Mouse (Mus musculus) hindbrain, embryonic 16.5 days (tissue): ENCODE measurements around the gene Rgs14. TPM values are rescaled to one million over a fixed set of nuclear protein-coding genes. Genes with fewer than 3 reads are reported as not detected.

Source experiments
- ATAC-seq: fragments of 200-750 bp; cut with Nextera tagmentation; 2 replicates; pipeline ENCODE4 v1.8.0; 2017; ENCODE audit warnings: moderate TSS enrichment, moderate library complexity
- H3K27ac ChIP-seq: fragments of 300-500 bp; sonication (generic); 2 replicates; pipeline ENCODE4 v1.5.1; 2014; ENCODE audit warnings: low read depth, mild to moderate bottlenecking, control low read depth, low read length, moderate library complexity
- H3K27me3 ChIP-seq: fragments of 300-500 bp; sonication (generic); replicated peaks from 2 replicates; pipeline ENCODE4 v1.6.1; 2014; ENCODE audit warnings: low read length; ENCODE audit not compliant: control insufficient read depth, insufficient read depth
- H3K36me3 ChIP-seq: fragments of 300-500 bp; sonication (generic); 2 replicates; pipeline ENCODE4 v1.6.1; 2014; ENCODE audit warnings: mild to moderate bottlenecking, low read length, moderate library complexity, mixed read lengths; ENCODE audit not compliant: control insufficient read depth, insufficient read depth
- H3K4me1 ChIP-seq: fragments of 300-500 bp; sonication (generic); 2 replicates; pipeline ENCODE4 v1.6.1; 2014; ENCODE audit warnings: low read depth, low read length; ENCODE audit not compliant: control insufficient read depth, insufficient read depth
- H3K4me2 ChIP-seq: fragments of 300-500 bp; sonication (generic); 2 replicates; pipeline ENCODE4 v1.6.1; 2014; ENCODE audit warnings: mild to moderate bottlenecking, low read length, control low read depth, moderate library complexity
- H3K4me3 ChIP-seq: fragments of 300-500 bp; sonication (generic); 2 replicates; pipeline ENCODE4 v1.5.1; 2014; ENCODE audit warnings: mild to moderate bottlenecking, low read length, control low read depth, moderate library complexity
- H3K9ac ChIP-seq: fragments of 300-500 bp; sonication (generic); 2 replicates; pipeline ENCODE4 v1.6.1; 2014; ENCODE audit warnings: low read depth, mild to moderate bottlenecking, control low read depth, low read length, moderate library complexity
- H3K9me3 ChIP-seq: fragments of 300-500 bp; sonication (generic); 2 replicates; pipeline ENCODE4 v1.6.1; 2014; ENCODE audit warnings: mild to moderate bottlenecking, low read length, moderate library complexity; ENCODE audit not compliant: control insufficient read depth
- WGBS: fragments of 180-500 bp; shearing (Covaris S2); extraction: QIAGEN DNeasy Blood & Tissue Kit; methylation state at CpG from one replicate; pipeline ENCODE4 v1.1.7; 2014; 5-methylcytosine and 5-hydroxymethylcytosine counted together
- polyA plus RNA-seq: library from polyadenylated mRNA; unstranded; fragments of >200 nt; fragmentation: Nextera tagmentation; extraction: Ambion mirVana; gene quantifications from 2 replicates; pipeline ENCODE4 v1.2.1, GENCODE M21; 2015

Rgs14 gene
- polyA plus RNA-seq, 1 experiment from 2014 or later, result 0.44 TPM

DNA sequence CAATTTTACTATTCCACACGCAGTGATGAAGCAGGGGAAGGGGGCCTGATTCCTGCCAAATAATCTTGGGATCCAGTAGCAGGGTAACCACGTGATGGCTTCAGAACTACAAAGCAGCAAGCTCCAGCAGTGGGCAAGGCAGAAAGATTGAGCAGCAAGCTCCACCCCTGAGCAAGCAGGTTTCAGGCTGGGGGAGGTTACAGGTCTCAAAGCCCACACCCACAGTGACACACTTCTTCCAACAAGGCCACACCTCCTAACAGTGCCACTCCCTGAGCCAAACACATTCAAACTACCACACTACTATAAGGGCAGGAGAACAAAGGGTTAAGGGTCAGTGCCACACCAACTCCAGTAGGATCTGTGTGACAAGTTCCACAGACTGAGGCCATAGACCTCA, 30.3 kb upstream of the Rgs14 start:
- no peak overlapping the region for H3K4me2 ChIP-seq
- H3K36me3 ChIP-seq, result no peaks in the 10 kb centered on the region; the same call in 1 of the 2 replicates
- 47% methylated on average over 2 of the region's 2 CpGs for WGBS
- no peaks in the 10 kb centered on the region for H3K27me3 ChIP-seq
- H3K27ac ChIP-seq, result no peak overlapping the region
- no peak overlapping the region for H3K4me3 ChIP-seq
- H3K4me1 ChIP-seq, result no peaks in the 10 kb centered on the region
- no peak for ATAC-seq
- no peak overlapping the region for H3K9ac ChIP-seq
- no peaks in the 10 kb centered on the region for H3K9me3 ChIP-seq

DNA sequence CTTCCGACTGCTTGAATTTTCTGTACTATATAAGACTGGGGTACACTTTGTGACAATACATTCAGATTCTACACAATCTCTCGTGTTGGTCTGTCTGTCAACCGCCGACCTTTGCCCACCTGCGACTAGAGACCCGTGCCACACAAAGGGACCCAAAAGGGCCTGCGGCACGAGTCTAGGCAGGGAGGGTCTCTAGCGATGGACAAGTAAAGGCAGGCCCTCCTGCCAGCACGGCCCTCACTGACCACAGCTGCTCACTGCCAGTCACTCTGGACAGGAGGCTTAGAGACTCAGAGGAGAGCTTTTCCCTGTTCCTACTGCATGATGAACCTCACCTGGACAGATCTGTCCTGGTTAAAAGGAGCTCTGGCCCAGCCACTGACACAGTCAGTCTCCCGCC, 27.1 kb upstream of the Rgs14 start:
- no peak overlapping the region for H3K4me3 ChIP-seq
- no peak overlapping the region for H3K27ac ChIP-seq
- no peak for ATAC-seq
- no peaks in the 10 kb centered on the region for H3K4me1 ChIP-seq
- 45% methylated on average over 11 of the region's 11 CpGs for WGBS
- no peaks in the 10 kb centered on the region for H3K27me3 ChIP-seq
- no peak overlapping the region for H3K9ac ChIP-seq
- H3K9me3 ChIP-seq, result no peaks in the 10 kb centered on the region
- peaks cover 17% of the 10 kb centered on the region for H3K36me3 ChIP-seq
- no peak overlapping the region for H3K4me2 ChIP-seq

DNA sequence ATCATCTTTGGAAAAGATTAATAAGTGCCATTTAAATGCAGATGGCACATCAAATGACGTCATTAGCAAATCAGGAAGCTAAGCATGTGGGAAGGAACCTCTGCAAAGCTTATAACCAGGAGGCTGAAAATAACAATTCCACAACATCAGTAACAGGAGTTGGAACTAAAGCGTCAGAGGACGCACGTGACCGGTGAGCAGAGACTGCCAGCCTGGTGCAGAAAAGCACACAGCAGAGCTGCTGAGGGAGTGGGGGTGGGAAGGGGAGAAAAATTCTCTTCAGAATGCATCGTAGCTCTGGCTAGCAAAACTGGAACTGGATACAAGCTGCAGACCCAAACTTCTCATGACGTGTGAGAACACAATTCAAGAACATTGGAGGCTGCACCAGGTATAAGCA, 25.2 kb upstream of the Rgs14 start:
- ATAC-seq, result no peak
- H3K36me3 ChIP-seq, result peaks cover 25% of the 10 kb centered on the region
- H3K27me3 ChIP-seq, result no peaks in the 10 kb centered on the region
- H3K4me2 ChIP-seq, result no peak overlapping the region
- no peaks in the 10 kb centered on the region for H3K4me1 ChIP-seq
- no peak overlapping the region for H3K27ac ChIP-seq
- WGBS, result 85% methylated on average over 7 of the region's 7 CpGs
- H3K4me3 ChIP-seq, result no peak overlapping the region
- H3K9ac ChIP-seq, result no peak overlapping the region
- no peaks in the 10 kb centered on the region for H3K9me3 ChIP-seq

DNA sequence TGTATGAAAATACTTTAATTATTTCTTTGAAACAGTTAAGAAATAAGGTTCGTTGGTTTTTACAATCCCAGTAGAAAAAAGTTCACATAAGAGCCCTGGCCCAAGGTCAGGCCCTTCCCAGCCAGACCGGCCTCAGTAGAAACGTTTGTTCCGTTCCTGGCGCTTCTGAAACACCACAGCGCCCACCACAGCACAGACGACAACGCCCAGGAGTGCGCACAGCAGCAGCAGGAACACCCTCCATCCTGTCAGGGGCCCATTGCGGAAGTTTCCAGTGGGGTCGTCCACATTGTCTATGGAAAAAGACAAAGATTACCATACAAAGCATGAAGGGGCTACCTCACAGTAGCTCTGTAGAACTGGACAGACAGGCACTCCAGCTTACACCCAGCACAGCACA, 22.8 kb upstream of the Rgs14 start:
- ATAC-seq, result no peak
- Histone ChIP-seq H3K27me3 (no peaks in the 10 kb centered on the region), H3K4me3 (no peak overlapping the region), H3K9me3 (no peaks in the 10 kb centered on the region), H3K4me2 (no peak overlapping the region), H3K9ac (no peak overlapping the region), H3K36me3 (peaks cover 40% of the 10 kb centered on the region), H3K27ac (no peak overlapping the region), H3K4me1 (no peaks in the 10 kb centered on the region)
- 78% methylated on average over 11 of the region's 11 CpGs for WGBS

DNA sequence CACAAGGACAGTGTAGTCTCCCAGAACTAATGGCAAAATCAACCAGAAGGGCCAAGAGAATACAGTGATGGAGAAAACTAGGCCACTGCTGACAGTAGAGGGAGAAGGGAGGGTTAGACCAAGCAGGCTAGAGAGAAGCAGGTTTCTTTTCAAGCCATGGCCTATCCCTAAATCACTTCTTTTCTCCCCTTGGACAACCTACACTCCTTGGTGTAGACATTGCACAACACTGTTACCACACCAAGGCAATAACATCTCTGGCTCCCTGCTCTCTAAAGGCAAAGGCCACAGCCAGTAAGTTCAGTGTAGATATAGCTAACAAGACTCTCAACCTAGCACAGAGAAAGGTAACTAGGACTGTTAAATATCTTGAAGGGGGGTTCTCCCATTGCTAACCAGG, 8.4 kb upstream of the Rgs14 start:
- H3K9me3 ChIP-seq, result no peaks in the 10 kb centered on the region
- no peak overlapping the region for H3K27ac ChIP-seq
- ATAC-seq, result no peak
- H3K4me3 ChIP-seq, result peak overlapping the region; percentile 70
- peaks cover 9% of the 10 kb centered on the region; the same call in 1 of the 2 replicates for H3K36me3 ChIP-seq
- H3K27me3 ChIP-seq, result no peaks in the 10 kb centered on the region
- H3K4me1 ChIP-seq, result peaks cover 18% of the 10 kb centered on the region
- peak overlapping the region; percentile 74 for H3K4me2 ChIP-seq
- H3K9ac ChIP-seq, result no peak overlapping the region

DNA sequence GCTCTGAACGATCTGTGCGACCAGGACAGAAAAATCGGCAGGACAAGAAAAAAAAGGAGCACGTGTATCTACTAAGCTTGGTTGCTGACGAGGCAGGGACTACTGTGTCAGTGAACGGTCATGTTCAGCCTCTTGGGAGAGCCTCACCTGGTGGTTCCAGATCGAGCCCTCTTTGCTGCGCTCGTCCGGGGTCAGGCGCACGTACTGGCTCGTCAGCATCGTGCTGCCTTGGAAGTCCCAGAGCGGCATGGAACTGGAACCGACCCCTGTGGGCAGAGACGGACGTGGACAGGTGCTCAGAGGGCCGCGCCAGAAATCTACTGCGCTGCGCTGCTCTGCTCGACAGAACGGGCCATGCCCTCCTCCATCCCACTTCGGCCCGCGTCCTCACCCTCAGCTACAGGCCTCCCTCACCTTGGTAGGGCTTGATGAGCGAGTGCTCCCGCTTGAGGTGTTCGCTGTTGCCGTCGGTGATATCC, 7.5 kb upstream of the Rgs14 start:
- Histone ChIP-seq H3K9me3 (no peaks in the 10 kb centered on the region), H3K4me3 (peak overlapping the region; percentile 70), H3K9ac (peak overlapping the region; percentile 70), H3K4me1 (peaks cover 18% of the 10 kb centered on the region), H3K36me3 (peaks cover 7% of the 10 kb centered on the region; the same call in 1 of the 2 replicates), H3K27me3 (no peaks in the 10 kb centered on the region; the same call in 1 of the 2 replicates), H3K27ac (peak overlapping the region; percentile 76), H3K4me2 (peak overlapping the region; percentile 74)
- ATAC-seq, result peak; percentile 41
- 1% methylated on average over 31 of the region's 32 CpGs for WGBS

DNA sequence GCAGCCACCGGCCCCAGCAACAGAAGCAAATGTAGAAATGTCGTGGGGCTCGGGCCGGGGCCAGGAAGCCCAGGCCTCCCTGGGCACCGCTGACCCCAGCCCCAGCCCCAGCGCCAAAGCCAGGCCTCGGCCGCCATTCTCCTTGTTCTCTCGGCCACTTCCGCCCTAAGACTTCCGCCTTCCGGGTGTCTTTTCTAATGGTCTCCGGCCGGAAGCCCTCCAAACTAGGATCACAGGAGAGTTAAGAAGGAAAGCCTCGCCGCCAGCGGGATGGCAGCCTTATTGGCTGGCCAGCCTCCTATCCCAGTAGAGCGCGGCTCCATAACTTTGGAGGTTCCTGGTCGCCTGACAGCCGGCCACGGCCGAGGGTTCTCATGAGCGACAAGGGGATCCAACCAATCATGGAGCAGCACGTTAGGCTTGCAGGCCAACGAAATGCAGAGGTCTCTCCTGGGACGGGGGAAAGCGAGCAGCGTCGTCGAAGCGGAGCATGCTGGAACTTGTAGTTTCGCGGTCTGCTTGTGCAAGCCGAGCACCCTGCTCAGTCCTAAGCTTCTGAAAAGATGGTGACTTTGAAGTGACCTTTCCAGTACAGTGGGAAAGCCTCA, 7.0 kb upstream of the Rgs14 start, which contains the start of gene Lman2:
Gene Lman2 (minus strand): TSS at position 331 of the 608 bp plus-strand sequence.
- ATAC-seq, result peak; percentile 99
- Histone ChIP-seq H3K9me3 (no peaks in the 10 kb centered on the region), H3K4me3 (peak within 1 kb of the TSS; percentile 70), H3K27ac (peak within 1 kb of the TSS; percentile 76), H3K4me2 (peak within 1 kb of the TSS; percentile 74), H3K27me3 (no peaks in the 10 kb centered on the region; the same call in 1 of the 2 replicates), H3K9ac (peak within 1 kb of the TSS; percentile 70), H3K36me3 (peaks cover 7% of the 10 kb centered on the region; the same call in 1 of the 2 replicates), H3K4me1 (peaks cover 18% of the 10 kb centered on the region)
- WGBS, result under 1% methylated on average over 35 of the region's 35 CpGs

DNA sequence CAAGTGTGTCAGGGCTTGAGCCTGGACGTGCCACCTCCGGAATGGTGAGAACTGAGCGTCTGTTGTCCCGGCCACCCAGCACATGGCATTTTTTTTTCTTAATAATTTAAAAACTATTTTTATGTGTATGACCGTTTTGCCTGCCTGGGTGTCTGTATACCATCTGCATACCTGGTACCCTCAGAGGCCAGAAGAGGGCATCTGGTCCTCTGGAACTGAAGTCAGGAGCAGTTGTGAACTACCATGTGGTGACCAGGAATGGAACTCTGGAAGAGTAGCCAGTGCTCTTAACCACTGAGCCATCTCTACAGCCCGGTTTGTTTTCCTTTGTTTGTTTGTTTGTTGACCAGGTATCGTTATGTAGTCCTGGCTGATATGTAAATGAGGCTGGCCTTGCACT, 1.1 kb upstream of the Rgs14 start:
- WGBS, result 90% methylated on average over 7 of the region's 7 CpGs
- Histone ChIP-seq H3K36me3 (no peaks in the 10 kb centered on the region), H3K4me1 (no peaks in the 10 kb centered on the region), H3K9ac (no peak overlapping the region), H3K4me2 (no peak overlapping the region), H3K4me3 (no peak overlapping the region), H3K27ac (no peak overlapping the region), H3K9me3 (no peaks in the 10 kb centered on the region), H3K27me3 (no peaks in the 10 kb centered on the region; the same call in none of the 2 replicates)
- ATAC-seq, result no peak

DNA sequence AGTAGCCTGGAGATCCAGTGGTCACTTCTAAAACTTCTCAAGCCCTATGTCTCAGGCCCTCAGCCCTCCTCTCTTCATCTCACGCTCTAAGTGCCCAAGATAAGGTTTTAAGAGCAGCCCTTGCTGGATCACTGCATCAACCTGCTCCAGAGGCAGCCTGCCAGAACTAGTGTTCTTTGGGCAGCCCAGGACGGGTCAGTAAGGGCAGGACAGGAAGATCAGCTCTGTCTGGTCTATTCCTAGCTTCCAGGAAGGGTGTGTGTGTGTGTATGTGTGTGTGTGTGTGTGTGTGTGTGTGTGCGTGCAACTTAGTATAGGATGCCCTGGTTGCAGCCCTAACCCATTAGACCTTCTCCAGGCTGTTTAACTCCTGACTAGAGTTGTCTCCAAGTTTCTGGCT, 702 bp downstream of the Rgs14 start:
- ATAC-seq, result no peak
- H3K4me1 ChIP-seq, result no peaks in the 10 kb centered on the region
- no peaks in the 10 kb centered on the region for H3K9me3 ChIP-seq
- H3K4me3 ChIP-seq, result no peak overlapping the region
- H3K36me3 ChIP-seq, result no peaks in the 10 kb centered on the region
- no peak overlapping the region for H3K9ac ChIP-seq
- no peaks in the 10 kb centered on the region; the same call in none of the 2 replicates for H3K27me3 ChIP-seq
- H3K27ac ChIP-seq, result no peak overlapping the region
- H3K4me2 ChIP-seq, result no peak overlapping the region
- WGBS, result 73% methylated on average over 3 of the region's 3 CpGs
